In the genomic region with DNA sequence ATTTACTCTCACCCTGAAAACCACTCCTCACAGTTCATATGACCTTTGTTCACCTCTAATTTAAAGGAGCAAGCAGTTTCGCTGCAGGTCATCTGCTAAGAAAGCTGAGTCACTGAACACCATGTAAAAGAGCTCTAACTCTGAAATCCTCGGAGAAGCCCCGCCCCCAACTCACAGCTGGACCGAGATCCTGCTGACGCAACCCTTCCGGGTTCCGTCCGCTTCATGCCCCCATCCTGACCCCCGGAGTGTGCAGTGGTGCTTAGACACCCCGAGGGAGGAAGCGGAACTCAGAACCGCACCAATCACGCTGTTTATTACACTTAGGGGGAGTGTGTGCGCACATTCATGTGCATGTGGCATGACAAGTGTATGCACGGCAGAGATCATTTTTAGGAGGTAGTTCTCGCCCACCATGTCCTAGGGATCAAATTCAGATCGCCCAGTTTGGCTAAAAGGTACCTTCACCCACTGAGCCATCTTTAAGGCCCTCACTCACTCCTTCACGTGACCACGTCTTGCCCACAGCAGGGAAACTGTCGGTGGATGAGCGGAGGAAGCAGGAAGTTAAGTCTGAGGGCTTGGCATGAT, we compare ENCODE assay signal across 8 mouse cellular contexts. TPM values are rescaled to one million over a fixed set of nuclear protein-coding genes. Genes with fewer than 3 reads are reported as not detected.
DNase-seq lines count a peak whose midpoint lies in the region; ATAC-seq and TF ChIP-seq lines count a peak whose summit lies in the region.

No protein-coding gene starts in this region.

- peak; percentile 99 for DNase-seq in R1 (ENCODE audit: low read depth, low spot score)
- peak; percentile 26 for DNase-seq in embryo, embryonic 9.5 days (ENCODE audit: extremely low spot score)
- DNase-seq in heart, adult 9 months (ENCODE audit: low spot score in 2 of 2), result peak; percentile 83 to 85
- peak; percentile 89 for DNase-seq in kidney, adult 2 months
- DNase-seq in left cerebral cortex, postnatal 14 days (ENCODE audit: low spot score in 2 of 2), result no peak
- no peak for DNase-seq in cerebellum, adult 18-20 months

- no peak for TF ChIP-seq POLR2A in kidney, adult 2 months (IDR thresholded peaks at IDR 0.05; ENCODE audit: low read depth, low read length)

- peak overlapping the region; percentile 2; the same call in 1 of the 2 replicates for H3K4me3 ChIP-seq in kidney, adult 2 months (ENCODE audit: insufficient read depth, low read depth, low read length)
- H3K4me3 ChIP-seq in lung, embryonic 16.5 days (ENCODE audit: low read length), result peak overlapping the region; percentile 32

- H3K27me3 ChIP-seq in kidney, adult 2 months (replicated peaks; ENCODE audit: control insufficient read depth, insufficient read depth, low read length), result no peaks in the 10 kb centered on the region
- peaks cover 12% of the 10 kb centered on the region for H3K27me3 ChIP-seq in lung, embryonic 16.5 days (ENCODE audit: control insufficient read depth, insufficient read depth, low read depth, low read length)

- peak overlapping the region; percentile 59 for H3K4me2 ChIP-seq in lung, embryonic 16.5 days (ENCODE audit: low read depth, low read length)

- no peaks in the 10 kb centered on the region for H3K36me3 ChIP-seq in kidney, adult 2 months (ENCODE audit: control insufficient read depth, insufficient read depth, low read length)
- H3K36me3 ChIP-seq in lung, embryonic 16.5 days (ENCODE audit: control insufficient read depth, insufficient read depth, low read length), result no peaks in the 10 kb centered on the region

- TF ChIP-seq CTCF in kidney, adult 2 months (conservative IDR thresholded peaks at IDR 0.05; ENCODE audit: insufficient read depth, insufficient read length, low read depth, low read length), result no peak

- peak; percentile 71 for ATAC-seq in lung, embryonic 16.5 days (ENCODE audit: low read depth)
- peak; percentile 91 for ATAC-seq in neutrophil, adult 5-6 weeks (ENCODE audit: extremely low read depth, insufficient number of reproducible peaks, low FRiP score, poor library complexity, severe bottlenecking)

- intact Hi-C loops in left cerebral cortex, postnatal 14 days (cut with DNase I), result no loop called here

- H3K4me1 ChIP-seq in kidney, adult 2 months (ENCODE audit: control insufficient read depth, insufficient read depth, low read length), result no peaks in the 10 kb centered on the region
- H3K4me1 ChIP-seq in lung, embryonic 16.5 days (replicated peaks; ENCODE audit: control insufficient read depth, insufficient read depth, low read length), result peaks cover 6% of the 10 kb centered on the region

- no peak overlapping the region for H3K27ac ChIP-seq in kidney, adult 2 months (ENCODE audit: insufficient read depth, low read depth, low read length)
- H3K27ac ChIP-seq in lung, embryonic 16.5 days (ENCODE audit: low read length), result no peak overlapping the region

- H3K9me3 ChIP-seq in lung, embryonic 16.5 days (ENCODE audit: control insufficient read depth, low read length), result no peaks in the 10 kb centered on the region

- 19% methylated on average over 21 of the region's 21 CpGs for whole genome bisulfite sequencing in kidney, adult 2 months
- WGBS in lung, embryonic 16.5 days, result 18% methylated on average over 21 of the region's 21 CpGs

- peak overlapping the region; percentile 16; the same call in 1 of the 2 replicates for H3K9ac ChIP-seq in lung, embryonic 16.5 days (ENCODE audit: low read length)

RNA-seq across cellular contexts. Expression of gene Mt1, which starts 12.3 kb away (rescaled TPM):
- polyA plus RNA-seq in kidney, adult 2 months (2012; rRNA removed), result 906 and 994 TPM in 2 replicates
- polyA plus RNA-seq in lung, embryonic 16.5 days (2015; fragmentation: Nextera tagmentation; extraction: Ambion mirVana), result 219 and 314 TPM in 2 replicates
- total RNA-seq in neutrophil, adult 5-6 weeks (2017), result 5.2 TPM in 1 of 2 replicates, not detected in the other
- 100 to 1,000 TPM; 333 to 369 TPM for total RNA-seq in left cerebral cortex, postnatal 14 days (2021)

RNA-seq across cellular contexts. Expression of gene Mt2, which starts 18.7 kb away (rescaled TPM):
- 57.6 and 80.2 TPM in 2 replicates for polyA plus RNA-seq in kidney, adult 2 months (2012; rRNA removed)
- polyA plus RNA-seq in lung, embryonic 16.5 days (2015; fragmentation: Nextera tagmentation; extraction: Ambion mirVana), result 40.6 and 63.7 TPM in 2 replicates
- total RNA-seq in neutrophil, adult 5-6 weeks (2017), result not detected in 2 replicates
- total RNA-seq in left cerebral cortex, postnatal 14 days (2021), result 100 to 1,000 TPM; 269 to 360 TPM

RNA-seq across cellular contexts. Expression of gene Nup93, which starts 23.2 kb away (rescaled TPM):
- polyA plus RNA-seq in kidney, adult 2 months (2012; rRNA removed), result 11.2 and 11.9 TPM in 2 replicates
- 80.2 and 86.2 TPM in 2 replicates for polyA plus RNA-seq in lung, embryonic 16.5 days (2015; fragmentation: Nextera tagmentation; extraction: Ambion mirVana)
- total RNA-seq in neutrophil, adult 5-6 weeks (2017), result 13.6 and 14.1 TPM in 2 replicates
- total RNA-seq in left cerebral cortex, postnatal 14 days (2021), result 10 to 100 TPM; 46.6 to 52.8 TPM

RNA-seq across cellular contexts. Expression of gene Mt3, which starts 38.8 kb away (rescaled TPM):
- polyA plus RNA-seq in kidney, adult 2 months (2012; rRNA removed), result 4.2 and 8.4 TPM in 2 replicates
- polyA plus RNA-seq in lung, embryonic 16.5 days (2015; fragmentation: Nextera tagmentation; extraction: Ambion mirVana), result 6.3 and 7.7 TPM in 2 replicates
- not detected in 2 replicates for total RNA-seq in neutrophil, adult 5-6 weeks (2017)
- 100 to 1,000 TPM; 740 to 758 TPM for total RNA-seq in left cerebral cortex, postnatal 14 days (2021)

RNA-seq across cellular contexts. Expression of gene Mt4, which starts 54.2 kb away (rescaled TPM):
- polyA plus RNA-seq in kidney, adult 2 months (2012; rRNA removed), result not detected in 2 replicates
- polyA plus RNA-seq in lung, embryonic 16.5 days (2015; fragmentation: Nextera tagmentation; extraction: Ambion mirVana), result 0.64 TPM in 1 of 2 replicates, not detected in the other
- total RNA-seq in neutrophil, adult 5-6 weeks (2017), result not detected in 2 replicates
- total RNA-seq in left cerebral cortex, postnatal 14 days (2021), result not detected

Comparison
In these comparisons a context has a peak if more than half of its experiments do, and no peak if none do; other contexts are left out.
1. DNase-seq: peak in R1 (single experiment), embryo, embryonic 9.5 days (single experiment), heart, adult 9 months (2 of 2) and kidney, adult 2 months (single experiment); none in left cerebral cortex, postnatal 14 days (0 of 2) and cerebellum, adult 18-20 months (0 of 2).
2. RNA of gene Mt1, which starts 12.3 kb away (total RNA-seq): 333 to 369 TPM in left cerebral cortex, postnatal 14 days; 5.2 TPM in neutrophil, adult 5-6 weeks; every median in the first group is over 10 times any median in the second.
3. RNA of gene Mt2, which starts 18.7 kb away (total RNA-seq): 269 to 360 TPM in left cerebral cortex, postnatal 14 days; not detected in neutrophil, adult 5-6 weeks; every median in the first group is over 100 times any median in the second.